Mouse (Mus musculus): ENCODE data around the gene Rnf145.

- TF ChIP-seq EP300 (IDR thresholded peaks at IDR 0.05; ENCODE audit: low read depth) (no peak), CTCF (IDR thresholded peaks at IDR 0.05; ENCODE audit: low read depth) (no peak)
These were observed 15.8 kb upstream of the Rnf145 start for GRCm38 (mm10) chr11:44502931-44503330.

Data from liver, embryonic 14.5 days (tissue).